Mouse (Mus musculus) neural tube, embryonic 14.5 days (tissue): ENCODE measurements around the gene Gm11084. TPM values are rescaled to one million over a fixed set of nuclear protein-coding genes. Genes with fewer than 3 reads are reported as not detected.
A peak's percentile ranks its signal among the peaks of the same experiment; 100 is the strongest.

Experiments
- ATAC-seq: fragments of 200-750 bp; cut with Nextera tagmentation; 2 replicates; pipeline ENCODE4 v1.8.0; 2017; ENCODE audit warnings: low read depth, mild to moderate bottlenecking, moderate TSS enrichment, moderate library complexity
- H3K27ac ChIP-seq: fragments of 300-500 bp; sonication (generic); 2 replicates; pipeline ENCODE4 v1.5.1; 2014; ENCODE audit warnings: low read depth, mild to moderate bottlenecking, control low read depth, low read length, moderate library complexity, mixed read lengths
- H3K27me3 ChIP-seq: fragments of 300-500 bp; sonication (generic); 2 replicates; pipeline ENCODE4 v1.6.1; 2014; ENCODE audit warnings: low read length; ENCODE audit not compliant: control insufficient read depth, insufficient read depth
- H3K36me3 ChIP-seq: fragments of 300-500 bp; sonication (generic); 2 replicates; pipeline ENCODE4 v1.6.1; 2014; ENCODE audit warnings: low read length, mixed read lengths; ENCODE audit not compliant: control insufficient read depth, insufficient read depth
- H3K4me1 ChIP-seq: fragments of 300-500 bp; sonication (generic); 2 replicates; pipeline ENCODE4 v1.6.1; 2014; ENCODE audit warnings: low read length; ENCODE audit not compliant: control insufficient read depth, insufficient read depth
- H3K4me2 ChIP-seq: fragments of 300-500 bp; sonication (generic); 2 replicates; pipeline ENCODE4 v1.6.1; 2014; ENCODE audit warnings: mild to moderate bottlenecking, low read depth, low read length, control low read depth
- H3K4me3 ChIP-seq: fragments of 300-500 bp; sonication (generic); 2 replicates; pipeline ENCODE4 v1.5.1; 2014; ENCODE audit warnings: low read depth, low read length, control low read depth, mixed read lengths
- H3K9ac ChIP-seq: fragments of 300-500 bp; sonication (generic); replicated peaks from 2 replicates; pipeline ENCODE4 v1.6.1; 2014; ENCODE audit warnings: low read depth, mild to moderate bottlenecking, control low read depth, low read length, mixed read lengths
- H3K9me3 ChIP-seq: fragments of 300-500 bp; sonication (generic); 2 replicates; pipeline ENCODE4 v1.6.1; 2016; ENCODE audit warnings: low read length; ENCODE audit not compliant: control insufficient read depth
- WGBS: fragments of 180-500 bp; shearing (Covaris S2); extraction: QIAGEN DNeasy Blood & Tissue Kit; methylation state at CpG from one replicate; pipeline ENCODE4 v1.1.7; 2014; 5-methylcytosine and 5-hydroxymethylcytosine counted together
- polyA plus RNA-seq: library from polyadenylated mRNA; unstranded; fragments of >200 nt; fragmentation: Nextera tagmentation; extraction: Ambion mirVana; gene quantifications from 2 replicates; pipeline ENCODE4 v1.2.1, GENCODE M21; 2014

Gm11084 gene
- polyA plus RNA-seq, 1 experiment from 2014 or later: not detected

- 92% methylated on average over 7 of the region's 7 CpGs for WGBS
- Histone ChIP-seq H3K4me2 (no peak overlapping the region), H3K36me3 (no peaks in the 10 kb centered on the region), H3K27me3 (no peaks in the 10 kb centered on the region), H3K4me1 (peaks cover 8% of the 10 kb centered on the region), H3K9ac (no peak overlapping the region), H3K9me3 (no peaks in the 10 kb centered on the region), H3K4me3 (no peak overlapping the region), H3K27ac (no peak overlapping the region)
- no peak for ATAC-seq
These were observed 4.3 kb downstream of the Gm11084 start for GRCm38 (mm10) chr2:72982110-72982785.

- Histone ChIP-seq H3K36me3 (no peaks in the 10 kb centered on the region), H3K4me2 (peak overlapping the region; percentile 57), H3K4me1 (peaks cover 15% of the 10 kb centered on the region), H3K9me3 (no peaks in the 10 kb centered on the region), H3K27me3 (no peaks in the 10 kb centered on the region), H3K4me3 (peak overlapping the region; percentile 100), H3K9ac (no peak overlapping the region), H3K27ac (no peak overlapping the region; the same call in 1 of the 2 replicates)
- no peak for ATAC-seq
- WGBS: 79% methylated on average over 9 of the region's 9 CpGs
These were observed 4.9 kb downstream of the Gm11084 start for GRCm38 (mm10) chr2:72981441-72982109.

DNA sequence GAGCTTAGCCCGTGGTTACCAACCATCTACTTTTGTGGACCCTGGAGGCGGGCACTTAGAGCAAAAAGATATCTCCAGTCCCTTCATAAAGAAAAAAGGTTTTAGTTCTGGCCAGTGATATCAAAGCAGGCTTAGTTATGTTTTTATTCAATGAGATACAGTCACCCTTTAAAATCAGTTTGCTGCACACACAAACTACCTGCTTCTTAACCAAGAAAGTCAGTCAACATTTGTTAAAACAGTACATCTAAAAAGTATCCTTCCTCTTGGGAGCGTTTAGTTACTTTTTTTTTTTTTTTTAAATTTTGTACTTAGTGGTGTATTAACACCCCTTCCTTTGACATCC, 5.5 kb downstream of the Gm11084 start:
- Histone ChIP-seq H3K4me1 (peaks cover 19% of the 10 kb centered on the region), H3K27ac (peak overlapping the region; percentile 100), H3K27me3 (no peaks in the 10 kb centered on the region), H3K4me3 (peak overlapping the region; percentile 100), H3K9ac (peak overlapping the region; percentile 100), H3K36me3 (no peaks in the 10 kb centered on the region; the same call in 1 of the 2 replicates), H3K4me2 (peak overlapping the region; percentile 57), H3K9me3 (no peaks in the 10 kb centered on the region)
- WGBS: 21% methylated on average over 3 of the region's 3 CpGs
- no peak for ATAC-seq

DNA sequence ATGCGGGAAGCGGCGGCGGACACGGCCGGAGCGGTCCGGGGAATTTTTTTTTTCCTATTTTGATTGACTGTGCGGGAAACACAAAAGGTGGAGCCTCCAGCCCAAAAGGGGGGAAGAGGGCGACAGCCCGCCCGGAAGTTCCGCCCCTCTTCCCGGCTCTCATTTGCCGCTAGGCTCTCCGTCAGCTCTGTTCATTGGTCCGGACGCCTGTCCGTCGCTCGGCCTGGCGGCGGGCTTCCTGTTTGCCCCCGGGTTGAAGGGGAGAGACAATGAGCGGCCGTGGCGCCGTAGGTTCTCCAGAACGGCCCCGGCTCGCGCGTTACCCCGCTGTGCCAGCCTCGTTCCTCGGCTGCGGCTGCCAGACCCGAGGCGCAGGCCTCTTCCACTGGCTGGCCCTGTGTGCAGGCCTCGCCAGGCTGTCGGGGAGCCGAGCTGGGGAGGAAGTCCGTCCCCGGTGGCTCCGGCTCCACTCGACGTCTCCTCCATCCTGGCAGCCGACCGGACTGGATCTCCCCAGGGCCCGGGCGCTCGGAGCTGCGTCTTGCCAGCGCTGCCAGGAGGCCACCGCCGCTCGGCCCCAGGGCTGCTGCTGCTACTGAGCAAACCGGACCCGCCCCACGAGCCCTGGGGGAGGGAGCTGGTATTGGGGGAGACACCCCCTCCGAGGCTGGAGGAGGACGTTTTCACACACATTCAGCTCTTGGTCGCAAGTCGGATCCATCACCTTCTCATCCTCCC, 6.0 kb downstream of the Gm11084 start, which contains the start of gene Sp3:
TSS of gene Sp3 (minus strand) at position 110 of the 738 bp plus-strand sequence.
- under 1% methylated on average over 64 of the region's 64 CpGs for WGBS
- peak within 1 kb of the TSS; percentile 100 for H3K27ac ChIP-seq
- peak within 1 kb of the TSS; percentile 100 for H3K9ac ChIP-seq
- no peaks in the 10 kb centered on the region for H3K27me3 ChIP-seq
- ATAC-seq: peak; percentile 94
- no peaks in the 10 kb centered on the region for H3K9me3 ChIP-seq
- H3K4me1 ChIP-seq: peaks cover 22% of the 10 kb centered on the region
- peak within 1 kb of the TSS; percentile 100 for H3K4me3 ChIP-seq
- H3K4me2 ChIP-seq: peak within 1 kb of the TSS; percentile 57
- no peaks in the 10 kb centered on the region; the same call in 1 of the 2 replicates for H3K36me3 ChIP-seq

DNA sequence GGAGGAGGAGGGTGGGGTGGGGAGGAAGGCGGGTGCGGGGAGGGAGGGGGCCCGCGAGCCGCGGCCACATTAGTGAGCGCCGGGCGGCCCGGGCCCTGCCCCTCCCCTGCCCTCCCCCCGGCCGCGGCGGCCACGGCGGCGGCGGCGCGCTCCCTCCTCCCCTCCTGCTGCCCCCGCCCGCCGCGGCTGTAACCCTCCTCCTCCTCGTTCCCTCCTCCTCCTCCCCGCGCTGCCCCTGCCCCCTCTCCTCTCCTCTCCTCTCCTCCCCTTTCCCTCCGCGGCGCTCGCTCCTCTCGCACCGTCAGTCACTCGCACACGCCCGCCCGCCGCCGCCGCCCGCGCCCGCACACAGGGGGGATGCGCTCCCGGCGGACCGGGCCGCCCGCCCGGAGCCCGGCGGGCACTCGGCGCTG, 6.9 kb downstream of the Gm11084 start:
- no peaks in the 10 kb centered on the region for H3K27me3 ChIP-seq
- 0% methylated on average over 16 of the region's 54 CpGs for WGBS
- peak overlapping the region; percentile 100 for H3K9ac ChIP-seq
- H3K4me1 ChIP-seq: peaks cover 22% of the 10 kb centered on the region
- H3K27ac ChIP-seq: peak overlapping the region; percentile 100
- H3K4me3 ChIP-seq: peak overlapping the region; percentile 100
- H3K9me3 ChIP-seq: no peaks in the 10 kb centered on the region
- H3K4me2 ChIP-seq: no peak overlapping the region
- ATAC-seq: peak; percentile 68
- no peaks in the 10 kb centered on the region; the same call in 1 of the 2 replicates for H3K36me3 ChIP-seq

DNA sequence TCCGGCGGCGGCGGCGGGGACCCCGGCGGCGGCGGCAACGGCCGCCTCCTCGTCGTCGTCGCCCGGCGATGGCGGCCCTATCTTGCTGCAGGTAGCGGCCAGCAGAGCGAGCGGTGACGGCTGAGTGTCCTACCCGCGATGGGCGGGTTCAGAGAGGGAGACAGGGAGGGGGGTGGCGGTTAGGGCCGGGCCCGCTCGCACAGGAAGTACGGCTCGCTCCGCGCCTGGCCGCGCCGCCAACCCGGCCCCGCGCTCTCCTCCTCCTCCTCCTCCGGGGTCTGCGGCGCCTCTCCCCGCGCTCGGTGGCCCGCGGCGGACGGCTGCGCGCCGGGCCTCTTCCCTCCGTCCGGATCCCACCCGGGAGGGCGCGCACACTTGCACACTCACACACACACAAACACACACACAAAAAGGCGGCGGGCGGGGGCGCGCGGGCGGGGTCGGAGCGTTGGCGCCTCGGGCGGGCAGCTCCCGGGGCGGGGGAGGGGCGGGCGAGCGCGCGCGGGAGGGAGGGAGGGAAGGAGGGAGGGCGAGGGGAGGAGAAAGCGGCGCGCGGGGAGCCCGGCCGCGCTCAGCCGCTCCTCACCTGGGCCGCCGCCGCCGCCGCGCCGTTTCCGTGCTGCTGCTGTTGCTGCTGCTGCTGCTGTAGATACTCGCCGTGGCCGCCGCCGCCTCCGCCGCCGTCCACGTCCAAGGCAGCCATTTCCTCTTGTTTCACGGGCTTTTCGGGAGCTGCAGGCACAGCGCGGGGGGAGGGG, 7.4 kb downstream of the Gm11084 start:
- no peaks in the 10 kb centered on the region; the same call in 1 of the 2 replicates for H3K36me3 ChIP-seq
- H3K4me1 ChIP-seq: peaks cover 22% of the 10 kb centered on the region
- H3K4me2 ChIP-seq: peak overlapping the region; percentile 52
- H3K9me3 ChIP-seq: no peaks in the 10 kb centered on the region
- peak overlapping the region; percentile 100 for H3K27ac ChIP-seq
- under 1% methylated on average over 49 of the region's 107 CpGs for WGBS
- peak overlapping the region; percentile 100 for H3K9ac ChIP-seq
- ATAC-seq: peak; percentile 83
- no peaks in the 10 kb centered on the region for H3K27me3 ChIP-seq
- H3K4me3 ChIP-seq: peak overlapping the region; percentile 100

DNA sequence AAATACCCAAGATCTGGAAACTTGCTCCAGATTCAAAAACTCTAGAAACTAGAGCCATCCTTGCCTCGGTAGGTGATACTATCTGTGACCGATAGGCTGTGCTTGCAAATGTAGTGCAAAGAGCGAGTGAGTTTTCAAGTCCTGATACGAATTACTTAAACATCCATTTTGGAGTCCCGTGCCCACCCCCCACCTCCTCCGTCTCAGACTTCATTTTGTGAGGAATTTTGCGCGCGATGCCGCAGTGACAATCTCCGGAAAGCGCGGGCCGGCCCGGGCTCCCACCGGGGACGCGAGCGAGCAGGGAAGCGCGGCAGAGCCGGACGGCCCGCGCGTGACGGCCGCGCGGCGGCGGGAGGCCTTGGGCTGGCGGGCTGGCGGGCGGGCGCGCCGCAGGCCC, 8.0 kb downstream of the Gm11084 start:
- WGBS: under 1% methylated on average over 35 of the region's 38 CpGs
- Histone ChIP-seq H3K36me3 (no peaks in the 10 kb centered on the region; the same call in 1 of the 2 replicates), H3K27me3 (no peaks in the 10 kb centered on the region), H3K4me2 (peak overlapping the region; percentile 52), H3K9ac (peak overlapping the region; percentile 100), H3K27ac (peak overlapping the region; percentile 100), H3K4me3 (peak overlapping the region; percentile 100), H3K9me3 (no peaks in the 10 kb centered on the region), H3K4me1 (peaks cover 25% of the 10 kb centered on the region)
- peak; percentile 7 for ATAC-seq

DNA sequence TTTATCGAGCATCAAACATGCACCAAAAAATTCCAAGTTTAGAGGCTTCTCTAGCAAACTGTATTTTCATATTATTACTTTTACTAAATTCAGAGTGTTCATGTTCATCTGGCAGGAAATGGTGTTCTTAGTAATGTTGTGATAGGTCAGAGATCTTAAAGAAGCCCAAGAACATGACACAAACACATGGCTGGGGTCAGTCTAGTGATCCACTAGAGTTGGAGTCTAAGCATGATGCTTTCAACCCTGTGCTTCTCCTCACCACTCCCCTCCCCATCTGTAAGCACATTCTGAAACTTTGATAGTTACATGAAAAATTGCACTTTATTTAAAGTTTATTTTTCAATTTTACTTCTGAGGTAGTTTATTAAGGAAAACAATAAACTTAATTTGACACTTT, 9.2 kb downstream of the Gm11084 start:
- no peak for ATAC-seq
- 91% methylated on average over 1 of the region's 1 CpGs for WGBS

More for the DNA sequence above, 9.2 kb downstream of the Gm11084 start:
- Histone ChIP-seq H3K9me3 (no peaks in the 10 kb centered on the region), H3K27ac (no peak overlapping the region), H3K4me2 (peak overlapping the region; percentile 26), H3K4me1 (peaks cover 25% of the 10 kb centered on the region), H3K4me3 (peak overlapping the region; percentile 11; the same call in 1 of the 2 replicates), H3K9ac (no peak overlapping the region), H3K27me3 (no peaks in the 10 kb centered on the region), H3K36me3 (no peaks in the 10 kb centered on the region; the same call in 1 of the 2 replicates)
